Mouse (Mus musculus) stomach, postnatal 0 days (tissue): Measurements from ENCODE around the gene Cdc73.

Source experiments
- CTCF ChIP-seq: IDR thresholded peaks from 2 replicates; pipeline ENCODE4 v1.5.1; 2016; ENCODE audit warnings: antibody characterized with exemption, low read depth, mild to moderate bottlenecking, moderate library complexity
- EP300 ChIP-seq: optimal IDR thresholded peaks from 2 replicates; pipeline ENCODE3; 2016; ENCODE audit warnings: antibody characterized with exemption

DNA sequence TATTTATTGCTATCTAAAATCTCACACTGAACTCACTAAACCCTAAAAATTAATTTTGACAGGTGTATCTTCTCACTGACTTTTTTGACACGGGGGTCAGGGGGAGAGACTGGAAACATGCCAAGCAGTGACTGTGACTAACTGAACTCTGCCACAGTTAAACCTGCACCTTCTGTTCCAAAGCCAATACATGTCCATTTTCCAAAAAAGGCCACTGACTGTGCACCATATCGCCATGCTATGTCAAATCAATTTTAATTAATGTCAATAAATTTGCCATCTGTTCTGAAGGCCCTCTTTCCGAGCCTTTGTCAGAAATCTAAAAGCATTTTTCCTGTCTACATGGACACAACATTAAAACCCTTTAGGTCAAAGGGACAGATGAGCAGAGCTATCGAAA, 57.3 kb downstream of the Cdc73 start:
- TF ChIP-seq CTCF (no peak), EP300 (no peak)
